Mouse (Mus musculus): ENCODE measurements at regions not wholly inside any gene's neighbourhood (a gene's known extent, or its start where the extent isn't known, plus 50 kb on each side); places are given as distances from the start of the nearest gene placed in this dataset.

GRCm38 (mm10) chr6:148600934-148601333, 156.7 kb upstream of the Tmtc1 start:
- POLR2A ChIA-PET = no interaction called here
- CTCF ChIA-PET = interaction anchor here (1.4 kb wide), 1 partner anchor 12 kb away, joined by 3 read pairs; no protein-coding TSS in a partner anchor
- DNase-seq (ENCODE audit: low read depth, low spot score) = no peak

GRCm38 (mm10) chr6:148599473-148599872, 155.3 kb upstream of the Tmtc1 start:
- DNase-seq (ENCODE audit: low read depth, low spot score) (no peak), ATAC-seq (no peak)
- ChIA-PET POLR2A (no interaction called here), CTCF (no interaction called here)
- H3K27me3 ChIP-seq = no peaks in the 10 kb centered on the region
- in situ Hi-C loops (cut with MboI; ENCODE audit: low pct_unique_long_range_greater_than_20kb) = no loop called here
- no peak for TF ChIP-seq CTCF (IDR thresholded peaks at IDR 0.05)

More at GRCm38 (mm10) chr6:148600934-148601333, 156.7 kb upstream of the Tmtc1 start:
- in situ Hi-C loops (cut with MboI; ENCODE audit: low pct_unique_long_range_greater_than_20kb) = no loop called here
- no peak for ATAC-seq
- H3K27me3 ChIP-seq = no peaks in the 10 kb centered on the region
- TF ChIP-seq CTCF (IDR thresholded peaks at IDR 0.05) = no peak

- in situ Hi-C loops (cut with MboI; ENCODE audit: low pct_unique_long_range_greater_than_20kb) = no loop called here
- ATAC-seq (no peak), DNase-seq (ENCODE audit: low read depth, low spot score) (no peak)
- no peak for TF ChIP-seq CTCF (IDR thresholded peaks at IDR 0.05)
- no peaks in the 10 kb centered on the region for H3K27me3 ChIP-seq
- CTCF ChIA-PET = no interaction called here
- POLR2A ChIA-PET = no interaction called here
These were observed 154.7 kb upstream of the Tmtc1 start for GRCm38 (mm10) chr6:148598746-148599337.

GRCm38 (mm10) chr6:148595009-148595770, 151.0 kb upstream of the Tmtc1 start:
- H3K27me3 ChIP-seq = no peaks in the 10 kb centered on the region
- TF ChIP-seq CTCF (IDR thresholded peaks at IDR 0.05) = no peak
- DNase-seq (ENCODE audit: low read depth, low spot score) (no peak), ATAC-seq (no peak)
- POLR2A ChIA-PET = no interaction called here
- in situ Hi-C loops (cut with MboI; ENCODE audit: low pct_unique_long_range_greater_than_20kb) = no loop called here
- CTCF ChIA-PET = no interaction called here

- ChIA-PET CTCF (no interaction called here), POLR2A (interaction anchor here (0.6 kb wide), 1 partner anchor 148 kb away, joined by 4 read pairs; no protein-coding TSS in a partner anchor)
- DNase-seq (ENCODE audit: low read depth, low spot score) = no peak
These were observed 144.8 kb upstream of the Tmtc1 start for GRCm38 (mm10) chr6:148588971-148589370.

GRCm38 (mm10) chr6:148586439-148587321, 142.5 kb upstream of the Tmtc1 start:
- ATAC-seq = no peak
- no peak for DNase-seq (ENCODE audit: low read depth, low spot score)
- TF ChIP-seq CTCF (IDR thresholded peaks at IDR 0.05) = no peak
- ChIA-PET POLR2A (no interaction called here), CTCF (no interaction called here)
- no peaks in the 10 kb centered on the region for H3K27me3 ChIP-seq
- in situ Hi-C loops (cut with MboI; ENCODE audit: low pct_unique_long_range_greater_than_20kb) = no loop called here

More at GRCm38 (mm10) chr6:148588971-148589370, 144.8 kb upstream of the Tmtc1 start:
- in situ Hi-C loops (cut with MboI; ENCODE audit: low pct_unique_long_range_greater_than_20kb) = no loop called here
- no peak for ATAC-seq
- no peak for TF ChIP-seq CTCF (IDR thresholded peaks at IDR 0.05)
- no peaks in the 10 kb centered on the region for H3K27me3 ChIP-seq

GRCm38 (mm10) chr6:148584126-148584525, 139.9 kb upstream of the Tmtc1 start:
- DNase-seq (ENCODE audit: low read depth, low spot score) = no peak
- no peak for ATAC-seq
- TF ChIP-seq CTCF (IDR thresholded peaks at IDR 0.05) = no peak
- POLR2A ChIA-PET = no interaction called here
- no peaks in the 10 kb centered on the region for H3K27me3 ChIP-seq
- in situ Hi-C loops (cut with MboI; ENCODE audit: low pct_unique_long_range_greater_than_20kb) = no loop called here
- CTCF ChIA-PET = no interaction called here

- no peak for ATAC-seq
- POLR2A ChIA-PET = interaction anchor here (0.5 kb wide), 1 partner anchor 10 kb away, joined by 3 read pairs; no protein-coding TSS in a partner anchor
- DNase-seq (ENCODE audit: low read depth, low spot score) = no peak
- CTCF ChIA-PET = no interaction called here
- TF ChIP-seq CTCF (IDR thresholded peaks at IDR 0.05) = no peak
- in situ Hi-C loops (cut with MboI; ENCODE audit: low pct_unique_long_range_greater_than_20kb) = no loop called here
- H3K27me3 ChIP-seq = no peaks in the 10 kb centered on the region
These were observed 134.1 kb upstream of the Tmtc1 start for GRCm38 (mm10) chr6:148578281-148578680.

GRCm38 (mm10) chr6:148577663-148578062, 133.5 kb upstream of the Tmtc1 start:
- POLR2A ChIA-PET = no interaction called here

GRCm38 (mm10) chr6:148574742-148575453, 130.7 kb upstream of the Tmtc1 start:
- ChIA-PET POLR2A (no interaction called here), CTCF (no interaction called here)
- no peak for ATAC-seq
- H3K27me3 ChIP-seq = no peaks in the 10 kb centered on the region
- in situ Hi-C loops (cut with MboI; ENCODE audit: low pct_unique_long_range_greater_than_20kb) = no loop called here
- TF ChIP-seq CTCF (IDR thresholded peaks at IDR 0.05) = no peak
- DNase-seq (ENCODE audit: low read depth, low spot score) = no peak

More at GRCm38 (mm10) chr6:148577663-148578062, 133.5 kb upstream of the Tmtc1 start:
- no peaks in the 10 kb centered on the region for H3K27me3 ChIP-seq
- DNase-seq (ENCODE audit: low read depth, low spot score) (no peak), ATAC-seq (no peak)
- CTCF ChIA-PET = no interaction called here
- in situ Hi-C loops (cut with MboI; ENCODE audit: low pct_unique_long_range_greater_than_20kb) = no loop called here
- no peak for TF ChIP-seq CTCF (IDR thresholded peaks at IDR 0.05)

Data from Patski (cell line).